Mouse (Mus musculus) myocyte (in vitro differentiated cells): ENCODE data around the gene Adk. TPM values are rescaled to one million over a fixed set of nuclear protein-coding genes. Genes with fewer than 3 reads are reported as not detected.

Source experiments
- H3K27me3 ChIP-seq: one replicate; pipeline ENCODE4 v1.6.1; 2011; ENCODE audit not compliant: control insufficient read depth, insufficient read depth, insufficient read length
- H3K36me3 ChIP-seq: one replicate; pipeline ENCODE4 v1.6.1; 2011; ENCODE audit not compliant: control insufficient read depth, insufficient read depth
- H3K4me2 ChIP-seq: one replicate; pipeline ENCODE4 v1.6.1; 2011; ENCODE audit warnings: low read depth, control low read depth
- H3K4me3 ChIP-seq: one replicate; pipeline ENCODE4 v1.5.1; 2011; ENCODE audit warnings: mild to moderate bottlenecking, control low read depth, moderate library complexity
- H3K79me2 ChIP-seq: one replicate; pipeline ENCODE4 v1.6.1; 2011; ENCODE audit not compliant: control insufficient read depth, insufficient read depth
- H3ac ChIP-seq: one replicate; pipeline ENCODE4 v1.6.1; 2011; ENCODE audit not compliant: control insufficient read depth, insufficient read length
- CEBPB ChIP-seq: IDR thresholded peaks from 2 replicates; pipeline ENCODE4 v1.6.1; 2011; ENCODE audit warnings: mild to moderate bottlenecking, moderate library complexity; ENCODE audit not compliant: poor library complexity, insufficient read depth, severe bottlenecking
- E2F4 ChIP-seq: IDR thresholded peaks from one replicate; pipeline ENCODE4 v1.6.1; 2011; ENCODE audit warnings: mild to moderate bottlenecking, control low read depth, moderate library complexity; ENCODE audit not compliant: insufficient read depth
- MAX ChIP-seq: IDR thresholded peaks from one replicate; pipeline ENCODE4 v1.6.1; 2011; ENCODE audit warnings: low read depth, mild to moderate bottlenecking, control low read depth
- MYOD1 ChIP-seq, 3 experiments: IDR thresholded peaks; one replicate each; pipeline ENCODE4 v1.6.1; 2011; ENCODE audit warnings: control low read depth in 2 of 3, low read depth in 2 of 3, mild to moderate bottlenecking in 2 of 3, moderate library complexity in 1 of 3; ENCODE audit not compliant: insufficient read length in 2 of 3, control insufficient read depth in 1 of 3
- MYOG ChIP-seq, 3 experiments: IDR thresholded peaks; one replicate each; pipeline ENCODE4 v1.6.1; 2011; ENCODE audit warnings: control low read depth in 2 of 3, low read depth in 2 of 3, mild to moderate bottlenecking in 2 of 3; ENCODE audit not compliant: insufficient read length in 2 of 3, control insufficient read depth in 1 of 3, insufficient read depth in 1 of 3
- POLR2A ChIP-seq: IDR thresholded peaks from one replicate; pipeline ENCODE4 v1.6.1; 2011; ENCODE audit warnings: low read depth, mild to moderate bottlenecking, control low read depth, moderate library complexity; ENCODE audit not compliant: insufficient read length
- POLR2AphosphoS2 ChIP-seq: IDR thresholded peaks from one replicate; pipeline ENCODE4 v1.6.1; 2011; ENCODE audit warnings: low read depth, control low read depth; ENCODE audit not compliant: insufficient read length
- REST ChIP-seq: IDR thresholded peaks from one replicate; pipeline ENCODE4 v1.6.1; 2011; ENCODE audit warnings: mild to moderate bottlenecking, control low read depth, moderate library complexity; ENCODE audit not compliant: insufficient read depth, insufficient read length
- SRF ChIP-seq: IDR thresholded peaks from one replicate; pipeline ENCODE4 v1.6.1; 2011; ENCODE audit warnings: low read depth; ENCODE audit not compliant: control insufficient read depth, insufficient read length
- TCF12 ChIP-seq: IDR thresholded peaks from one replicate; pipeline ENCODE4 v1.6.1; 2011; ENCODE audit warnings: mild to moderate bottlenecking, control low read depth; ENCODE audit not compliant: poor library complexity, insufficient read depth, severe bottlenecking
- TCF3 ChIP-seq: IDR thresholded peaks from one replicate; pipeline ENCODE4 v1.6.1; 2011; ENCODE audit warnings: low read depth, control low read depth; ENCODE audit not compliant: insufficient read length
- USF1 ChIP-seq: IDR thresholded peaks from one replicate; pipeline ENCODE4 v1.6.1; 2011; ENCODE audit warnings: low read depth, mild to moderate bottlenecking, control low read depth, moderate library complexity
- polyA plus RNA-seq: library from polyadenylated mRNA; unstranded; fragments of >200 nt; fragmentation: generic; extraction: Trizol; gene quantifications from one replicate; pipeline ENCODE4 v1.2.1, GENCODE M21; 2012; ENCODE audit warnings: missing spikeins

Gene Adk
- polyA plus RNA-seq, 1 experiment = 37.2 TPM

- H3K4me2 ChIP-seq = no peak overlapping the region
- no peaks in the 10 kb centered on the region for H3K27me3 ChIP-seq
- H3K36me3 ChIP-seq = no peaks in the 10 kb centered on the region
- H3K79me2 ChIP-seq = no peaks in the 10 kb centered on the region
- H3ac ChIP-seq = no peak overlapping the region
- TF ChIP-seq TCF12 = no peak
- no peak for TF ChIP-seq POLR2A
- TF ChIP-seq POLR2AphosphoS2 = no peak
- no peak for TF ChIP-seq MAX
- TF ChIP-seq TCF3 = no peak
- TF ChIP-seq REST = no peak
- no peak for TF ChIP-seq SRF
- TF ChIP-seq MYOG (IDR thresholded peaks at IDR 0.05; ENCODE audit: control insufficient read depth in 1 of 3, insufficient read depth in 1 of 3, insufficient read length in 2 of 3, low read depth in 2 of 3) = no peak
- no peak for TF ChIP-seq E2F4
- TF ChIP-seq USF1 = no peak
- no peak for TF ChIP-seq MYOD1 (IDR thresholded peaks at IDR 0.05; ENCODE audit: control insufficient read depth in 1 of 3, insufficient read length in 2 of 3, low read depth in 2 of 3)
- TF ChIP-seq CEBPB = no peak
- no peak overlapping the region for H3K4me3 ChIP-seq
Measured at GRCm38 (mm10) chr14:21402621-21403405, 350.4 kb downstream of the Adk start.

GRCm38 (mm10) chr14:21406946-21407345 is 354.6 kb downstream of the Adk start:
- TF ChIP-seq MYOG (IDR thresholded peaks at IDR 0.05; ENCODE audit: control insufficient read depth in 1 of 3, insufficient read depth in 1 of 3, insufficient read length in 2 of 3, low read depth in 2 of 3) (no peak), E2F4 (no peak), TCF3 (no peak), CEBPB (no peak), MYOD1 (IDR thresholded peaks at IDR 0.05; ENCODE audit: control insufficient read depth in 1 of 3, insufficient read length in 2 of 3, low read depth in 2 of 3) (no peak)

GRCm38 (mm10) chr14:21408846-21409245 is 356.5 kb downstream of the Adk start:
- Histone ChIP-seq H3K27me3 (no peaks in the 10 kb centered on the region), H3K4me2 (no peak overlapping the region), H3ac (no peak overlapping the region), H3K79me2 (no peaks in the 10 kb centered on the region), H3K36me3 (no peaks in the 10 kb centered on the region), H3K4me3 (no peak overlapping the region)
- TF ChIP-seq POLR2A = no peak
- no peak for TF ChIP-seq REST
- no peak for TF ChIP-seq SRF
- TF ChIP-seq POLR2AphosphoS2 = no peak
- TF ChIP-seq TCF12 = no peak
- no peak for TF ChIP-seq MYOD1 (IDR thresholded peaks at IDR 0.05; ENCODE audit: control insufficient read depth in 1 of 3, insufficient read length in 2 of 3, low read depth in 2 of 3)
- no peak for TF ChIP-seq CEBPB
- TF ChIP-seq TCF3 = no peak
- no peak for TF ChIP-seq MAX
- no peak for TF ChIP-seq MYOG (IDR thresholded peaks at IDR 0.05; ENCODE audit: control insufficient read depth in 1 of 3, insufficient read depth in 1 of 3, insufficient read length in 2 of 3, low read depth in 2 of 3)
- no peak for TF ChIP-seq E2F4
- no peak for TF ChIP-seq USF1

More at GRCm38 (mm10) chr14:21406946-21407345, 354.6 kb downstream of the Adk start:
- Histone ChIP-seq H3K4me3 (no peak overlapping the region), H3ac (no peak overlapping the region), H3K4me2 (no peak overlapping the region), H3K36me3 (no peaks in the 10 kb centered on the region), H3K27me3 (no peaks in the 10 kb centered on the region), H3K79me2 (no peaks in the 10 kb centered on the region)

- Histone ChIP-seq H3ac (no peak overlapping the region), H3K36me3 (no peaks in the 10 kb centered on the region), H3K4me3 (no peak overlapping the region), H3K79me2 (no peaks in the 10 kb centered on the region), H3K27me3 (no peaks in the 10 kb centered on the region), H3K4me2 (no peak overlapping the region)
- TF ChIP-seq MYOD1 (IDR thresholded peaks at IDR 0.05; ENCODE audit: control insufficient read depth in 1 of 3, insufficient read length in 2 of 3, low read depth in 2 of 3) (no peak), SRF (no peak), E2F4 (no peak), USF1 (no peak), TCF12 (no peak), CEBPB (no peak), REST (no peak), MAX (no peak), POLR2AphosphoS2 (no peak), TCF3 (no peak), MYOG (IDR thresholded peaks at IDR 0.05; ENCODE audit: control insufficient read depth in 1 of 3, insufficient read depth in 1 of 3, insufficient read length in 2 of 3, low read depth in 2 of 3) (no peak), POLR2A (no peak)
Measured at GRCm38 (mm10) chr14:21410769-21411477, 358.5 kb downstream of the Adk start.
